Mouse (Mus musculus) lung, embryonic 15.5 days (tissue): Measurements from ENCODE around the gene Ints3. TPM values are rescaled to one million over a fixed set of nuclear protein-coding genes. Genes with fewer than 3 reads are reported as not detected.

Source experiments
- polyA plus RNA-seq: library from polyadenylated mRNA; unstranded; fragments of >200 nt; fragmentation: Nextera tagmentation; extraction: Ambion mirVana; gene quantifications from 2 replicates; pipeline ENCODE4 v1.2.1, GENCODE M21; 2015

The Ints3 gene
- polyA plus RNA-seq, 1 experiment from 2014 or later: 33.3 TPM

Other genes starting within 250 kb of the Ints3 start
- 1,416 and 1,510 TPM in 2 replicates for gene Rps27, start 220.0 kb downstream of the Ints3 start, polyA plus RNA-seq
- 35.8 and 40.0 TPM in 2 replicates for gene Rab13, start 219.9 kb downstream of the Ints3 start, polyA plus RNA-seq
- gene Jtb, start 202.0 kb downstream of the Ints3 start, polyA plus RNA-seq: 90.2 and 100 TPM in 2 replicates
- 6.0 and 6.3 TPM in 2 replicates for gene Creb3l4, start 190.1 kb downstream of the Ints3 start, polyA plus RNA-seq
- gene Slc39a1, start 185.4 kb downstream of the Ints3 start, polyA plus RNA-seq: 94.7 and 102 TPM in 2 replicates
- gene Crtc2, start 179.5 kb downstream of the Ints3 start, polyA plus RNA-seq: 19.9 and 21.1 TPM in 2 replicates
- 3.4 and 4.8 TPM in 2 replicates for gene Dennd4b, start 168.4 kb downstream of the Ints3 start, polyA plus RNA-seq
- 10.6 and 11.7 TPM in 2 replicates for gene Gatad2b, start 140.4 kb downstream of the Ints3 start, polyA plus RNA-seq
- 25.7 and 25.8 TPM in 2 replicates for gene Slc27a3, start 43.7 kb downstream of the Ints3 start, polyA plus RNA-seq
- 17.3 and 21.0 TPM in 2 replicates for gene Npr1, start 32.2 kb upstream of the Ints3 start, polyA plus RNA-seq
- 208 and 219 TPM in 2 replicates for gene Ilf2, start 42.5 kb upstream of the Ints3 start, polyA plus RNA-seq
- gene Snapin, start 57.4 kb upstream of the Ints3 start, polyA plus RNA-seq: 77.3 and 85.6 TPM in 2 replicates
- gene Chtop, start 75.9 kb upstream of the Ints3 start, polyA plus RNA-seq: 154 TPM in 2 replicates
- 42.8 and 45.3 TPM in 2 replicates for gene S100a1, start 80.8 kb upstream of the Ints3 start, polyA plus RNA-seq
- 43.9 and 44.6 TPM in 2 replicates for gene S100a13, start 80.8 kb upstream of the Ints3 start, polyA plus RNA-seq
- gene S100a14, start 93.2 kb upstream of the Ints3 start, polyA plus RNA-seq: 7.9 and 12.6 TPM in 2 replicates
- 217 and 233 TPM in 2 replicates for gene S100a16, start 103.6 kb upstream of the Ints3 start, polyA plus RNA-seq
- 0.20 and 0.65 TPM in 2 replicates for gene S100a3, start 127.0 kb upstream of the Ints3 start, polyA plus RNA-seq
- not detected in 2 replicates for gene S100a2, start 156.6 kb upstream of the Ints3 start, polyA plus RNA-seq
- gene Gm42674, start 168.3 kb upstream of the Ints3 start, polyA plus RNA-seq: not detected in 2 replicates
- gene S100a4, start 170.1 kb upstream of the Ints3 start, polyA plus RNA-seq: 6.0 and 8.9 TPM in 2 replicates
- not detected in 2 replicates for gene S100a5, start 174.9 kb upstream of the Ints3 start, polyA plus RNA-seq
- gene S100a6, start 179.3 kb upstream of the Ints3 start, polyA plus RNA-seq: 148 and 158 TPM in 2 replicates
- gene S100a7a, start 220.4 kb upstream of the Ints3 start, polyA plus RNA-seq: 0.11 and 0.16 TPM in 2 replicates
- 20.9 and 28.2 TPM in 2 replicates for gene S100a8, start 235.4 kb upstream of the Ints3 start, polyA plus RNA-seq